Mouse (Mus musculus): ENCODE data around the gene Nr2e1. TPM values are rescaled to one million over a fixed set of nuclear protein-coding genes. Genes with fewer than 3 reads are reported as not detected.

The Nr2e1 gene
- polyA plus RNA-seq, 1 experiment from 2014 or later: 5.5 TPM

- no peaks in the 10 kb centered on the region for H3K36me3 ChIP-seq (ENCODE audit: control insufficient read depth, insufficient read depth, low read length)
- no peaks in the 10 kb centered on the region for H3K9me3 ChIP-seq (ENCODE audit: control insufficient read depth, low read length)
- peaks cover 20% of the 10 kb centered on the region for H3K4me1 ChIP-seq (ENCODE audit: control insufficient read depth, insufficient read depth, low read length)
- no peak; the same call in 1 of the 2 replicates for ATAC-seq (ENCODE audit: low FRiP score, low TSS enrichment)
- H3K27me3 ChIP-seq (ENCODE audit: control insufficient read depth, insufficient read depth, low read length): peaks cover 86% of the 10 kb centered on the region
- no peak overlapping the region for H3K27ac ChIP-seq (replicated peaks; ENCODE audit: low read depth, low read length)
- no peak overlapping the region for H3K9ac ChIP-seq (replicated peaks; ENCODE audit: low read length)
- peak overlapping the region; percentile 3; the same call in 1 of the 2 replicates for H3K4me3 ChIP-seq (replicated peaks; ENCODE audit: low read depth, low read length)
- WGBS: under 1% methylated on average over 15 of the region's 15 CpGs
- H3K4me2 ChIP-seq (ENCODE audit: low read length): peak overlapping the region; percentile 58
- DNase-seq: peak; percentile 58
Observed at GRCm38 (mm10) chr10:42578281-42578675, 5.2 kb downstream of the Nr2e1 start.

GRCm38 (mm10) chr10:42577525-42578280, 5.7 kb downstream of the Nr2e1 start:
- no peak overlapping the region for H3K4me3 ChIP-seq (replicated peaks; ENCODE audit: low read depth, low read length)
- no peaks in the 10 kb centered on the region for H3K9me3 ChIP-seq (ENCODE audit: control insufficient read depth, low read length)
- H3K4me1 ChIP-seq (ENCODE audit: control insufficient read depth, insufficient read depth, low read length): peaks cover 21% of the 10 kb centered on the region
- peak overlapping the region; percentile 58; the same call in 1 of the 2 replicates for H3K4me2 ChIP-seq (ENCODE audit: low read length)
- no peaks in the 10 kb centered on the region for H3K36me3 ChIP-seq (ENCODE audit: control insufficient read depth, insufficient read depth, low read length)
- 3% methylated on average over 15 of the region's 15 CpGs for WGBS
- H3K27ac ChIP-seq (replicated peaks; ENCODE audit: low read depth, low read length): no peak overlapping the region
- no peak for ATAC-seq (ENCODE audit: low FRiP score, low TSS enrichment)
- peaks cover 86% of the 10 kb centered on the region for H3K27me3 ChIP-seq (ENCODE audit: control insufficient read depth, insufficient read depth, low read length)
- no peak for DNase-seq
- H3K9ac ChIP-seq (replicated peaks; ENCODE audit: low read length): no peak overlapping the region

GRCm38 (mm10) chr10:42574639-42575038, 8.8 kb downstream of the Nr2e1 start:
- Histone ChIP-seq H3K27me3 (ENCODE audit: control insufficient read depth, insufficient read depth, low read length) (peaks cover 89% of the 10 kb centered on the region), H3K4me2 (ENCODE audit: low read length) (no peak overlapping the region), H3K4me3 (replicated peaks; ENCODE audit: low read depth, low read length) (no peak overlapping the region), H3K9ac (replicated peaks; ENCODE audit: low read length) (no peak overlapping the region), H3K27ac (replicated peaks; ENCODE audit: low read depth, low read length) (no peak overlapping the region), H3K36me3 (ENCODE audit: control insufficient read depth, insufficient read depth, low read length) (no peaks in the 10 kb centered on the region), H3K4me1 (ENCODE audit: control insufficient read depth, insufficient read depth, low read length) (peaks cover 14% of the 10 kb centered on the region), H3K9me3 (ENCODE audit: control insufficient read depth, low read length) (no peaks in the 10 kb centered on the region)
- no peak for DNase-seq
- no peak for ATAC-seq (ENCODE audit: low FRiP score, low TSS enrichment)
- WGBS: 22% methylated on average over 10 of the region's 10 CpGs

- Histone ChIP-seq H3K4me2 (ENCODE audit: low read length) (peak overlapping the region; percentile 54), H3K4me3 (replicated peaks; ENCODE audit: low read depth, low read length) (peak overlapping the region; percentile 25), H3K9me3 (ENCODE audit: control insufficient read depth, low read length) (no peaks in the 10 kb centered on the region), H3K9ac (replicated peaks; ENCODE audit: low read length) (peak overlapping the region; percentile 36; the same call in 1 of the 2 replicates), H3K4me1 (ENCODE audit: control insufficient read depth, insufficient read depth, low read length) (peaks cover 8% of the 10 kb centered on the region; the same call in 1 of the 2 replicates), H3K36me3 (ENCODE audit: control insufficient read depth, insufficient read depth, low read length) (no peaks in the 10 kb centered on the region), H3K27me3 (ENCODE audit: control insufficient read depth, insufficient read depth, low read length) (peaks cover 84% of the 10 kb centered on the region), H3K27ac (replicated peaks; ENCODE audit: low read depth, low read length) (no peak overlapping the region)
- ATAC-seq (ENCODE audit: low FRiP score, low TSS enrichment) (no peak), DNase-seq (no peak)
- WGBS: 14% methylated on average over 15 of the region's 15 CpGs
Observed at GRCm38 (mm10) chr10:42572971-42573370, 10.5 kb downstream of the Nr2e1 start.

GRCm38 (mm10) chr10:42572567-42572966, 10.9 kb downstream of the Nr2e1 start:
- Histone ChIP-seq H3K9ac (replicated peaks; ENCODE audit: low read length) (peak overlapping the region; percentile 36; the same call in 1 of the 2 replicates), H3K9me3 (ENCODE audit: control insufficient read depth, low read length) (no peaks in the 10 kb centered on the region), H3K4me3 (replicated peaks; ENCODE audit: low read depth, low read length) (peak overlapping the region; percentile 25), H3K36me3 (ENCODE audit: control insufficient read depth, insufficient read depth, low read length) (no peaks in the 10 kb centered on the region), H3K27ac (replicated peaks; ENCODE audit: low read depth, low read length) (no peak overlapping the region), H3K27me3 (ENCODE audit: control insufficient read depth, insufficient read depth, low read length) (peaks cover 80% of the 10 kb centered on the region), H3K4me2 (ENCODE audit: low read length) (peak overlapping the region; percentile 54), H3K4me1 (ENCODE audit: control insufficient read depth, insufficient read depth, low read length) (peaks cover 8% of the 10 kb centered on the region; the same call in 1 of the 2 replicates)
- DNase-seq: peak; percentile 43
- 7% methylated on average over 20 of the region's 20 CpGs for WGBS
- 0 out of 2 replicates have a peak, but pooled peaks have one; percentile 37 for ATAC-seq (ENCODE audit: low FRiP score, low TSS enrichment)

- Histone ChIP-seq H3K27me3 (ENCODE audit: control insufficient read depth, insufficient read depth, low read length) (peaks cover 22% of the 10 kb centered on the region; the same call in 1 of the 2 replicates), H3K9ac (replicated peaks; ENCODE audit: low read length) (no peak overlapping the region), H3K4me1 (ENCODE audit: control insufficient read depth, insufficient read depth, low read length) (no peaks in the 10 kb centered on the region), H3K4me3 (replicated peaks; ENCODE audit: low read depth, low read length) (no peak overlapping the region), H3K9me3 (ENCODE audit: control insufficient read depth, low read length) (no peaks in the 10 kb centered on the region), H3K27ac (replicated peaks; ENCODE audit: low read depth, low read length) (no peak overlapping the region), H3K36me3 (ENCODE audit: control insufficient read depth, insufficient read depth, low read length) (no peaks in the 10 kb centered on the region), H3K4me2 (ENCODE audit: low read length) (no peak overlapping the region)
- no peak for ATAC-seq (ENCODE audit: low FRiP score, low TSS enrichment)
- no peak for DNase-seq
- 9% methylated on average over 12 of the region's 12 CpGs for WGBS
Observed at GRCm38 (mm10) chr10:42562272-42562671, 21.2 kb downstream of the Nr2e1 start.

- Histone ChIP-seq H3K36me3 (ENCODE audit: control insufficient read depth, insufficient read depth, low read length) (no peaks in the 10 kb centered on the region), H3K9me3 (ENCODE audit: control insufficient read depth, low read length) (no peaks in the 10 kb centered on the region), H3K9ac (replicated peaks; ENCODE audit: low read length) (no peak overlapping the region), H3K27me3 (ENCODE audit: control insufficient read depth, insufficient read depth, low read length) (peaks cover 13% of the 10 kb centered on the region; the same call in 1 of the 2 replicates), H3K27ac (replicated peaks; ENCODE audit: low read depth, low read length) (no peak overlapping the region), H3K4me3 (replicated peaks; ENCODE audit: low read depth, low read length) (no peak overlapping the region), H3K4me2 (ENCODE audit: low read length) (no peak overlapping the region), H3K4me1 (ENCODE audit: control insufficient read depth, insufficient read depth, low read length) (no peaks in the 10 kb centered on the region)
- ATAC-seq (ENCODE audit: low FRiP score, low TSS enrichment) (no peak), DNase-seq (no peak)
- WGBS: 83% methylated on average over 5 of the region's 5 CpGs
Observed at GRCm38 (mm10) chr10:42559581-42560200, 23.7 kb downstream of the Nr2e1 start.

GRCm38 (mm10) chr10:42546507-42546906, 36.9 kb downstream of the Nr2e1 start:
- DNase-seq (no peak), ATAC-seq (ENCODE audit: low FRiP score, low TSS enrichment) (no peak)
- Histone ChIP-seq H3K4me2 (ENCODE audit: low read length) (no peak overlapping the region), H3K4me3 (replicated peaks; ENCODE audit: low read depth, low read length) (no peak overlapping the region), H3K36me3 (ENCODE audit: control insufficient read depth, insufficient read depth, low read length) (no peaks in the 10 kb centered on the region), H3K4me1 (ENCODE audit: control insufficient read depth, insufficient read depth, low read length) (no peaks in the 10 kb centered on the region), H3K27me3 (ENCODE audit: control insufficient read depth, insufficient read depth, low read length) (no peaks in the 10 kb centered on the region), H3K9me3 (ENCODE audit: control insufficient read depth, low read length) (no peaks in the 10 kb centered on the region), H3K9ac (replicated peaks; ENCODE audit: low read length) (no peak overlapping the region), H3K27ac (replicated peaks; ENCODE audit: low read depth, low read length) (no peak overlapping the region)
- WGBS: 95% methylated on average over 3 of the region's 3 CpGs
